Mouse (Mus musculus) forebrain, embryonic 14.5 days (tissue): ENCODE measurements at regions not wholly inside any gene's neighbourhood (a gene's known extent, or its start where the extent isn't known, plus 50 kb on each side); places are given as distances from the start of the nearest gene placed in this dataset.

ENCODE experiments used
- ATAC-seq: fragments of 200-750 bp; cut with Nextera tagmentation; 2 replicates; pipeline ENCODE4 v1.8.0; 2017; ENCODE audit warnings: mild to moderate bottlenecking, moderate library complexity
- DNase-seq: peaks from one replicate; pipeline ENCODE4 v3.0.0-alpha.2; 2015; ENCODE audit warnings: low spot score
- H3K27ac ChIP-seq: fragments of 300-500 bp; sonication (generic); 2 replicates; pipeline ENCODE4 v1.5.1; 2014; ENCODE audit warnings: low read depth, mild to moderate bottlenecking, control low read depth, low read length, moderate library complexity
- H3K27me3 ChIP-seq: fragments of 300-500 bp; sonication (generic); replicated peaks from 2 replicates; pipeline ENCODE4 v1.6.1; 2014; ENCODE audit warnings: low read length, control low read depth, mixed read lengths; ENCODE audit not compliant: control insufficient read depth, insufficient read depth
- H3K36me3 ChIP-seq: fragments of 300-500 bp; sonication (generic); 2 replicates; pipeline ENCODE4 v1.6.1; 2014; ENCODE audit warnings: low read length, control low read depth; ENCODE audit not compliant: control insufficient read depth, insufficient read depth
- H3K4me1 ChIP-seq: fragments of 300-500 bp; sonication (generic); 2 replicates; pipeline ENCODE4 v1.6.1; 2014; ENCODE audit warnings: antibody characterized with exemption, low read length, control low read depth; ENCODE audit not compliant: control insufficient read depth, insufficient read depth
- H3K4me2 ChIP-seq: fragments of 300-500 bp; sonication (generic); 2 replicates; pipeline ENCODE4 v1.6.1; 2014; ENCODE audit warnings: mild to moderate bottlenecking, control low read depth, low read length
- H3K4me3 ChIP-seq: fragments of 300-500 bp; sonication (generic); 2 replicates; pipeline ENCODE4 v1.5.1; 2014; ENCODE audit warnings: low read depth, low read length, control low read depth
- H3K9ac ChIP-seq: fragments of 300-500 bp; sonication (generic); 2 replicates; pipeline ENCODE4 v1.6.1; 2014; ENCODE audit warnings: mild to moderate bottlenecking, low read length, control low read depth, moderate library complexity
- H3K9me3 ChIP-seq: fragments of 300-500 bp; sonication (generic); replicated peaks from 2 replicates; pipeline ENCODE4 v1.6.1; 2016; ENCODE audit warnings: low read length, control low read depth, mixed read lengths; ENCODE audit not compliant: control insufficient read depth
- WGBS: fragments of 180-500 bp; shearing (Covaris S2); extraction: QIAGEN DNeasy Blood & Tissue Kit; methylation state at CpG from one replicate; pipeline ENCODE4 v1.1.7; 2014; 5-methylcytosine and 5-hydroxymethylcytosine counted together

GRCm38 (mm10) chr8:30561323-30562207 is 2866.9 kb upstream of the 5930422O12Rik start:
- no peak for DNase-seq
- no peaks in the 10 kb centered on the region for H3K36me3 ChIP-seq
- H3K27ac ChIP-seq = no peak overlapping the region
- 58% methylated on average over 8 of the region's 8 CpGs for WGBS
- no peak overlapping the region for H3K9ac ChIP-seq
- H3K9me3 ChIP-seq = no peaks in the 10 kb centered on the region
- H3K4me2 ChIP-seq = no peak overlapping the region
- ATAC-seq = no peak
- no peak overlapping the region for H3K4me3 ChIP-seq
- H3K27me3 ChIP-seq = no peaks in the 10 kb centered on the region
- no peaks in the 10 kb centered on the region for H3K4me1 ChIP-seq

- no peaks in the 10 kb centered on the region for H3K9me3 ChIP-seq
- no peaks in the 10 kb centered on the region for H3K27me3 ChIP-seq
- no peak overlapping the region for H3K4me3 ChIP-seq
- H3K9ac ChIP-seq = no peak overlapping the region
- no peaks in the 10 kb centered on the region for H3K36me3 ChIP-seq
- no peak for ATAC-seq
- DNase-seq = no peak
- WGBS = 79% methylated on average over 3 of the region's 3 CpGs
- H3K4me2 ChIP-seq = no peak overlapping the region
- no peaks in the 10 kb centered on the region for H3K4me1 ChIP-seq
- H3K27ac ChIP-seq = no peak overlapping the region
Measured at GRCm38 (mm10) chr8:30569799-30570198, 2858.7 kb upstream of the 5930422O12Rik start.

GRCm38 (mm10) chr8:30570547-30570946 is 2858.0 kb upstream of the 5930422O12Rik start:
- Histone ChIP-seq H3K27ac (no peak overlapping the region), H3K9me3 (no peaks in the 10 kb centered on the region), H3K4me1 (no peaks in the 10 kb centered on the region), H3K4me3 (no peak overlapping the region), H3K36me3 (no peaks in the 10 kb centered on the region), H3K4me2 (no peak overlapping the region), H3K27me3 (no peaks in the 10 kb centered on the region), H3K9ac (no peak overlapping the region)
- ATAC-seq (no peak), DNase-seq (no peak)
- WGBS = 36% methylated on average over 5 of the region's 5 CpGs

GRCm38 (mm10) chr8:30587508-30587907 is 2841.0 kb upstream of the 5930422O12Rik start:
- ATAC-seq = no peak
- no peak overlapping the region for H3K27ac ChIP-seq
- no peaks in the 10 kb centered on the region for H3K9me3 ChIP-seq
- no peaks in the 10 kb centered on the region for H3K27me3 ChIP-seq
- no peak for DNase-seq
- H3K4me1 ChIP-seq = no peaks in the 10 kb centered on the region
- H3K36me3 ChIP-seq = no peaks in the 10 kb centered on the region
- H3K4me3 ChIP-seq = no peak overlapping the region
- no peak overlapping the region for H3K9ac ChIP-seq
- 84% methylated on average over 5 of the region's 5 CpGs for WGBS
- no peak overlapping the region for H3K4me2 ChIP-seq

GRCm38 (mm10) chr8:30602421-30602820 is 2826.1 kb upstream of the 5930422O12Rik start:
- H3K27ac ChIP-seq = no peak overlapping the region
- ATAC-seq (no peak), DNase-seq (no peak)
- no peaks in the 10 kb centered on the region for H3K4me1 ChIP-seq
- no peak overlapping the region for H3K4me2 ChIP-seq
- no peaks in the 10 kb centered on the region for H3K36me3 ChIP-seq
- no peak overlapping the region for H3K4me3 ChIP-seq
- no peak overlapping the region for H3K9ac ChIP-seq
- no peaks in the 10 kb centered on the region for H3K27me3 ChIP-seq
- no CpG with 5 or more reads among the region's 1 CpGs for WGBS
- no peaks in the 10 kb centered on the region for H3K9me3 ChIP-seq

- Histone ChIP-seq H3K4me2 (no peak overlapping the region), H3K9ac (no peak overlapping the region), H3K36me3 (no peaks in the 10 kb centered on the region), H3K9me3 (no peaks in the 10 kb centered on the region), H3K27me3 (no peaks in the 10 kb centered on the region), H3K27ac (no peak overlapping the region), H3K4me1 (peaks cover 4% of the 10 kb centered on the region; the same call in 1 of the 2 replicates), H3K4me3 (no peak overlapping the region)
- 0 out of 2 replicates have a peak, but pooled peaks have one; percentile 32 for ATAC-seq
- 54% methylated on average over 5 of the region's 5 CpGs for WGBS
- peak; percentile 19 for DNase-seq
Measured at GRCm38 (mm10) chr8:30630332-30630731, 2798.2 kb upstream of the 5930422O12Rik start.

GRCm38 (mm10) chr8:30636791-30637190 is 2791.7 kb upstream of the 5930422O12Rik start:
- Histone ChIP-seq H3K27ac (no peak overlapping the region), H3K9me3 (no peaks in the 10 kb centered on the region), H3K4me1 (no peaks in the 10 kb centered on the region), H3K36me3 (no peaks in the 10 kb centered on the region), H3K9ac (no peak overlapping the region), H3K4me2 (no peak overlapping the region), H3K27me3 (no peaks in the 10 kb centered on the region), H3K4me3 (no peak overlapping the region)
- DNase-seq = peak; percentile 64
- WGBS = 60% methylated on average over 2 of the region's 2 CpGs
- peak; percentile 23; the same call in 1 of the 2 replicates for ATAC-seq

GRCm38 (mm10) chr8:30642866-30643690 is 2785.4 kb upstream of the 5930422O12Rik start:
- DNase-seq (peak; percentile 81), ATAC-seq (peak; percentile 92)
- Histone ChIP-seq H3K4me2 (no peak overlapping the region), H3K27me3 (no peaks in the 10 kb centered on the region), H3K9me3 (no peaks in the 10 kb centered on the region), H3K4me1 (peaks cover 10% of the 10 kb centered on the region; the same call in 1 of the 2 replicates), H3K4me3 (no peak overlapping the region), H3K9ac (no peak overlapping the region), H3K36me3 (no peaks in the 10 kb centered on the region), H3K27ac (peak overlapping the region; percentile 40; the same call in 1 of the 2 replicates)
- WGBS = 19% methylated on average over 3 of the region's 3 CpGs
